Mouse (Mus musculus): ENCODE data around the gene Cpe. TPM values are rescaled to one million over a fixed set of nuclear protein-coding genes. Genes with fewer than 3 reads are reported as not detected.

Gene Cpe
- total and polyA plus RNA-seq, 2 experiments, result 0.28 to 1.0 TPM

DNA sequence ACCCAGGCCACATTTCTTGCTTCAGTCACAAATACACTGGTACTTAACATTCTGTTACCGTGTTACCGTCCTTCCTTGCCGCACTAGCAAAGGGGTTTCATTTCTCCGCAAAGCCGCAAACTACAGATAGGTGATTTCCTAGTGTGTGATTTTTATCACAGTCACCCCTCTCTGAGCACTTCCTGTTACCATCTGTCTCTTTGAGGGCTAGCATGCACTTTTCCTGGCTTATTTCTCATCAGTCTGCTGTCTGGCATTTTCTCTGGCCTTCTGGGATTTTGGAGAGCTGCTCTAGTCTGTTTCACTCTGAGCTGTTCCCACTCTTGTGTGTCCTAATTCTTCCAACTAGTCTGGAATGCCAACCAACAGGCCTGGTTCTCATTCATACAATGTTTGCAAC, 33.8 kb downstream of the Cpe start:
- H3K9ac ChIP-seq (ENCODE audit: low read depth, low read length), result no peak overlapping the region
- WGBS, result 85% methylated on average over 5 of the region's 5 CpGs

GRCm38 (mm10) chr8:64657980-64658401, 34.9 kb downstream of the Cpe start:
- Histone ChIP-seq H3K4me1 (ENCODE audit: control insufficient read depth, insufficient read depth, low read length) (no peaks in the 10 kb centered on the region), H3K27me3 (ENCODE audit: control insufficient read depth, insufficient read depth, low read length) (no peaks in the 10 kb centered on the region), H3K9ac (ENCODE audit: low read depth, low read length) (no peak overlapping the region), H3K79me2 (ENCODE audit: control insufficient read depth, insufficient read depth, low read length) (no peaks in the 10 kb centered on the region), H3K36me3 (ENCODE audit: control insufficient read depth, insufficient read depth, low read length) (no peaks in the 10 kb centered on the region), H3K4me3 (ENCODE audit: insufficient read depth, low read depth, low read length) (no peak overlapping the region), H3K27ac (replicated peaks; ENCODE audit: insufficient read depth, low read depth, low read length) (no peak overlapping the region)
- 86% methylated on average over 4 of the region's 4 CpGs for WGBS
- DNase-seq (ENCODE audit: extremely low read depth, low read depth, low spot score), result no peak
- no peak for TF ChIP-seq POLR2A (IDR thresholded peaks at IDR 0.05; ENCODE audit: extremely low read depth, insufficient read depth, low read length)
- no peak for TF ChIP-seq CTCF (IDR thresholded peaks at IDR 0.05; ENCODE audit: low read depth, low read length)

More for the DNA sequence above, 33.8 kb downstream of the Cpe start:
- no peaks in the 10 kb centered on the region for H3K4me1 ChIP-seq (ENCODE audit: control insufficient read depth, insufficient read depth, low read length)
- no peaks in the 10 kb centered on the region for H3K79me2 ChIP-seq (ENCODE audit: control insufficient read depth, insufficient read depth, low read length)
- no peak for DNase-seq (ENCODE audit: extremely low read depth, low read depth, low spot score)
- H3K27me3 ChIP-seq (ENCODE audit: control insufficient read depth, insufficient read depth, low read length), result no peaks in the 10 kb centered on the region
- no peak overlapping the region for H3K27ac ChIP-seq (replicated peaks; ENCODE audit: insufficient read depth, low read depth, low read length)
- TF ChIP-seq POLR2A (IDR thresholded peaks at IDR 0.05; ENCODE audit: extremely low read depth, insufficient read depth, low read length) (no peak), CTCF (IDR thresholded peaks at IDR 0.05; ENCODE audit: low read depth, low read length) (no peak)
- no peak overlapping the region for H3K4me3 ChIP-seq (ENCODE audit: insufficient read depth, low read depth, low read length)
- H3K36me3 ChIP-seq (ENCODE audit: control insufficient read depth, insufficient read depth, low read length), result no peaks in the 10 kb centered on the region

- 55% methylated on average over 7 of the region's 7 CpGs for WGBS
- H3K27ac ChIP-seq (replicated peaks; ENCODE audit: insufficient read depth, low read depth, low read length), result no peak overlapping the region
- no peak overlapping the region for H3K4me3 ChIP-seq (ENCODE audit: insufficient read depth, low read depth, low read length)
- no peak for DNase-seq (ENCODE audit: extremely low read depth, low read depth, low spot score)
- no peak for TF ChIP-seq CTCF (IDR thresholded peaks at IDR 0.05; ENCODE audit: low read depth, low read length)
- no peak for TF ChIP-seq POLR2A (IDR thresholded peaks at IDR 0.05; ENCODE audit: extremely low read depth, insufficient read depth, low read length)
- no peaks in the 10 kb centered on the region for H3K27me3 ChIP-seq (ENCODE audit: control insufficient read depth, insufficient read depth, low read length)
- H3K4me1 ChIP-seq (ENCODE audit: control insufficient read depth, insufficient read depth, low read length), result no peaks in the 10 kb centered on the region
- no peaks in the 10 kb centered on the region for H3K36me3 ChIP-seq (ENCODE audit: control insufficient read depth, insufficient read depth, low read length)
- no peaks in the 10 kb centered on the region for H3K79me2 ChIP-seq (ENCODE audit: control insufficient read depth, insufficient read depth, low read length)
- no peak overlapping the region for H3K9ac ChIP-seq (ENCODE audit: low read depth, low read length)
Measured at GRCm38 (mm10) chr8:64657517-64657916, 35.3 kb downstream of the Cpe start.

GRCm38 (mm10) chr8:64655887-64656286, 37.0 kb downstream of the Cpe start:
- Histone ChIP-seq H3K27ac (replicated peaks; ENCODE audit: insufficient read depth, low read depth, low read length) (no peak overlapping the region), H3K79me2 (ENCODE audit: control insufficient read depth, insufficient read depth, low read length) (no peaks in the 10 kb centered on the region), H3K4me3 (ENCODE audit: insufficient read depth, low read depth, low read length) (no peak overlapping the region), H3K27me3 (ENCODE audit: control insufficient read depth, insufficient read depth, low read length) (no peaks in the 10 kb centered on the region), H3K36me3 (ENCODE audit: control insufficient read depth, insufficient read depth, low read length) (no peaks in the 10 kb centered on the region), H3K9ac (ENCODE audit: low read depth, low read length) (no peak overlapping the region), H3K4me1 (ENCODE audit: control insufficient read depth, insufficient read depth, low read length) (no peaks in the 10 kb centered on the region)
- 81% methylated on average over 6 of the region's 6 CpGs for WGBS
- no peak for TF ChIP-seq POLR2A (IDR thresholded peaks at IDR 0.05; ENCODE audit: extremely low read depth, insufficient read depth, low read length)
- no peak for TF ChIP-seq CTCF (IDR thresholded peaks at IDR 0.05; ENCODE audit: low read depth, low read length)
- no peak for DNase-seq (ENCODE audit: extremely low read depth, low read depth, low spot score)

DNA sequence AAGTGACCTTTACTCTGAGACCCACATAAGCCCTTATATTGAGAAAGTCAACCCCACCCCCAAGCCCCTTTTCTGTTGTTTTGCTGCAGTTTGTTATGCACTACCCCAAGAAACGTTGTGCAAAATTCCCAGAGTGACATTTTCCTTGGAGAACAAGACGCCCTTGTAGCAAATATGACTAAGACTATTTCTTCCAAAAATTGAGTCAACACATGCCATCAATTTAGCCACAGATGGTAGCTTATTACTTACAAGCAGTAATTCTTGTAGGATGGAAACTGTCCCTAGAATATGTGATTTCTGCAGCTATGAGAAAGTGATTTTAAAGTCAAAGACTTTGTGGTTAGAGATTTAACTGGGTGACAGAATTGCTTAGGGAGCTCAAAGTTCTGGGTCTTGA, 37.8 kb downstream of the Cpe start:
- 78% methylated on average over 2 of the region's 2 CpGs for WGBS
- Histone ChIP-seq H3K4me1 (ENCODE audit: control insufficient read depth, insufficient read depth, low read length) (no peaks in the 10 kb centered on the region), H3K4me3 (ENCODE audit: insufficient read depth, low read depth, low read length) (no peak overlapping the region), H3K36me3 (ENCODE audit: control insufficient read depth, insufficient read depth, low read length) (no peaks in the 10 kb centered on the region), H3K9ac (ENCODE audit: low read depth, low read length) (no peak overlapping the region), H3K27me3 (ENCODE audit: control insufficient read depth, insufficient read depth, low read length) (no peaks in the 10 kb centered on the region), H3K27ac (replicated peaks; ENCODE audit: insufficient read depth, low read depth, low read length) (no peak overlapping the region), H3K79me2 (ENCODE audit: control insufficient read depth, insufficient read depth, low read length) (no peaks in the 10 kb centered on the region)
- DNase-seq (ENCODE audit: extremely low read depth, low read depth, low spot score), result no peak
- TF ChIP-seq CTCF (IDR thresholded peaks at IDR 0.05; ENCODE audit: low read depth, low read length), result no peak
- TF ChIP-seq POLR2A (IDR thresholded peaks at IDR 0.05; ENCODE audit: extremely low read depth, insufficient read depth, low read length), result no peak

DNA sequence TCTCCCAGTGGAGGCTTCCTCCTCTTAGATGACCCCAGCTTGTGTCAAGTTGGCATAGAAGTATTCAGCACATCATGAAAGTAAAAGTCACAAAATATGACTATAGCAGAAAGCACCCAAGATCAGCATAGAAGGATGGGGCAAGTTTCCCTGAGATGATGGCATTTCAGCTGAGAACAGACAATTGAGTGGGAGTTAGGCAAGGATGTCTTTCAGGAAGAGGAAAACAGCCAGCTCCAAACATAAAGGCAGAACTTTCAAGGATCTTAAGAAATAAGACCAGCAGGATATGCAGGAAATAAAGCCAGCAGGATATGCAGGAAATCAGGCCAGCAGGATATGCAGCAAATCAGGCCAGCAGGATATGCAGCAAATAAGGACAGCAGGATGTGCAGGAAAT, 40.6 kb downstream of the Cpe start:
- Histone ChIP-seq H3K27ac (replicated peaks; ENCODE audit: insufficient read depth, low read depth, low read length) (no peak overlapping the region), H3K4me1 (ENCODE audit: control insufficient read depth, insufficient read depth, low read length) (no peaks in the 10 kb centered on the region), H3K4me3 (ENCODE audit: insufficient read depth, low read depth, low read length) (no peak overlapping the region), H3K79me2 (ENCODE audit: control insufficient read depth, insufficient read depth, low read length) (no peaks in the 10 kb centered on the region), H3K27me3 (ENCODE audit: control insufficient read depth, insufficient read depth, low read length) (no peaks in the 10 kb centered on the region), H3K36me3 (ENCODE audit: control insufficient read depth, insufficient read depth, low read length) (no peaks in the 10 kb centered on the region), H3K9ac (ENCODE audit: low read depth, low read length) (no peak overlapping the region)
- TF ChIP-seq CTCF (IDR thresholded peaks at IDR 0.05; ENCODE audit: low read depth, low read length), result no peak
- TF ChIP-seq POLR2A (IDR thresholded peaks at IDR 0.05; ENCODE audit: extremely low read depth, insufficient read depth, low read length), result no peak
- no peak for DNase-seq (ENCODE audit: extremely low read depth, low read depth, low spot score)

Measured in liver, adult 2 months (tissue).